29 mouse cellular contexts compared by ENCODE assay signal in the genomic region with DNA sequence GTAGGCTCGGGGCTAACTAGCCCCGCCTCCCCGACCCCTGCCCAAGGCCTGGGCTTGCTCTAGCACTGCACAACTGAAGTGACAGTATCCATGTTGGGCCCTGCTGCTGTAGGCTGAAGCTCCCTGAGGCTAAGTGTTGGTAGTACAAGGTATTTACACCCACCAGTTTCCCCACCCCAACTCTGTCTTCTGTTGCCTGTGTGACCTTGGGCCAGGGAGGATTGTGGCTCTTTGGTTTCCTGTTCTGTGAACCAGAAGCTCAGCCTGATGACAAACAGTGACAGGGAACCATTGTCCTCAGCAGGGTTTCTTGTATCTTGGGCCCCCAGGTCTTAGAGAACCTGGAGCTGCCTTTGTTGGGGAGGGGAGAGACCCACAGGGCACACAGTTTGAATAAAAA. TPM values are rescaled to one million over a fixed set of nuclear protein-coding genes. Genes with fewer than 3 reads are reported as not detected.
A peak's percentile ranks its signal among the peaks of the same experiment; 100 is the strongest.
DNase-seq lines count a peak whose midpoint lies in the region; ATAC-seq lines count a peak whose summit lies in the region.
"Had no signal": no experiment of that assay in that cellular context is flagged by ENCODE, and none has a peak within 500 bp of the region (broad histone marks: within the 10 kb centered on the region; RNA-seq: fewer than 3 reads in every experiment).

No protein-coding gene starts in this region.

- peak; percentile 31 for ATAC-seq in CD4-positive, CD25-positive, alpha-beta regulatory T cell, adult 4 months
- peak; percentile 44 to 55 for ATAC-seq in hematopoietic stem cell, adult 5-6 weeks (replicated peaks in 1 of 2; ENCODE audit: insufficient read depth in 1 of 2, low FRiP score in 2 of 2, low TSS enrichment in 1 of 2, low read depth in 1 of 2, poor library complexity in 2 of 2, severe bottlenecking in 2 of 2)
- no peak for ATAC-seq in midbrain, embryonic 11.5 days (ENCODE audit: low FRiP score)
- no peak for ATAC-seq in midbrain, embryonic 16.5 days
- ATAC-seq: forebrain, embryonic 16.5 days; lung, postnatal 0 days had no signal

- H3K27ac ChIP-seq in midbrain, embryonic 11.5 days (ENCODE audit: low read depth, low read length): no peak overlapping the region
- no peak overlapping the region for H3K27ac ChIP-seq in midbrain, embryonic 16.5 days (ENCODE audit: low read length)
- H3K27ac ChIP-seq: forebrain, embryonic 10.5 days; kidney, postnatal 0 days; macrophage; midbrain, embryonic 12.5 days had no signal

- no peaks in the 10 kb centered on the region for H3K27me3 ChIP-seq in midbrain, embryonic 11.5 days (ENCODE audit: control insufficient read depth, insufficient read depth, low read length)
- no peaks in the 10 kb centered on the region for H3K27me3 ChIP-seq in midbrain, embryonic 16.5 days (ENCODE audit: control insufficient read depth, insufficient read depth, low read depth, low read length)

- no peak overlapping the region for H3K4me3 ChIP-seq in midbrain, embryonic 11.5 days (ENCODE audit: low read depth, low read length)
- H3K4me3 ChIP-seq in midbrain, embryonic 16.5 days (ENCODE audit: low read depth, low read length): no peak overlapping the region
- H3K4me3 ChIP-seq: forebrain, embryonic 10.5 days; heart, embryonic 12.5 days; midbrain, embryonic 12.5 days had no signal

- 72% methylated on average over 3 of the region's 3 CpGs for WGBS in midbrain, embryonic 11.5 days
- WGBS in midbrain, embryonic 16.5 days: 76% methylated on average over 3 of the region's 3 CpGs

- no peaks in the 10 kb centered on the region for H3K4me1 ChIP-seq in midbrain, embryonic 11.5 days (ENCODE audit: control insufficient read depth, insufficient read depth, low read length)
- peaks cover 2% of the 10 kb centered on the region; the same call in 1 of the 2 replicates for H3K4me1 ChIP-seq in midbrain, embryonic 16.5 days (ENCODE audit: control insufficient read depth, insufficient read depth, low read length)
- H3K4me1 ChIP-seq: midbrain, embryonic 12.5 days had no signal

- H3K36me3 ChIP-seq in midbrain, embryonic 11.5 days (ENCODE audit: control insufficient read depth, insufficient read depth, low read length): no peaks in the 10 kb centered on the region
- H3K36me3 ChIP-seq in midbrain, embryonic 16.5 days (ENCODE audit: control insufficient read depth, insufficient read depth, low read length): no peaks in the 10 kb centered on the region
- H3K36me3 ChIP-seq: forebrain, embryonic 10.5 days; heart, embryonic 12.5 days; midbrain, embryonic 12.5 days had no signal

- H3K9me3 ChIP-seq in midbrain, embryonic 11.5 days (ENCODE audit: control insufficient read depth, low read length): no peaks in the 10 kb centered on the region
- H3K9me3 ChIP-seq in midbrain, embryonic 16.5 days (replicated peaks; ENCODE audit: control insufficient read depth, low read length, poor library complexity, severe bottlenecking): no peaks in the 10 kb centered on the region
- H3K9me3 ChIP-seq: forebrain, embryonic 10.5 days; heart, embryonic 12.5 days; midbrain, embryonic 12.5 days had no signal

- DNase-seq in ES-CJ7 (ENCODE audit: low read depth, low spot score): peak; percentile 32
- DNase-seq in natural killer cell, adult 2 months (ENCODE audit: low spot score in 2 of 2): peak; percentile 48 to 66
- DNase-seq in midbrain, embryonic 11.5 days (ENCODE audit: low spot score, missing footprints): no peak
- no peak for DNase-seq in ovary, adult 18-20 months (ENCODE audit: low spot score)
- DNase-seq: adrenal gland, postnatal 36 days; cerebellum, adult 11 months; cerebellum, adult 9-11 months; gastrocnemius, postnatal 14 days; heart, adult 18-20 months; heart, postnatal 10 days; kidney, adult 18-20 months; right cerebral cortex, postnatal 14 days; spleen, adult 18-20 months; thymus, postnatal 14 days had no signal

- no peak overlapping the region for H3K4me2 ChIP-seq in midbrain, embryonic 11.5 days
- no peak overlapping the region for H3K4me2 ChIP-seq in midbrain, embryonic 16.5 days (ENCODE audit: low read length)
- H3K4me2 ChIP-seq: heart, embryonic 12.5 days; midbrain, embryonic 12.5 days had no signal

- H3K9ac ChIP-seq in midbrain, embryonic 11.5 days (ENCODE audit: low read length): no peak overlapping the region
- no peak overlapping the region for H3K9ac ChIP-seq in midbrain, embryonic 16.5 days (ENCODE audit: low read depth, low read length)
- H3K9ac ChIP-seq: heart, embryonic 12.5 days; midbrain, embryonic 12.5 days had no signal

RNA-seq across cellular contexts. Expression of a gene that starts 47.9 kb away (rescaled TPM):
- polyA plus RNA-seq in CD4-positive, CD25-positive, alpha-beta regulatory T cell, adult 4 months (2017; shearing (Covaris generic)): 1 to 10 TPM in 1 of 2 experiments, under 1 TPM in 1; 0.81 to 1.7 TPM
- total RNA-seq in hematopoietic stem cell, adult 5-6 weeks (2017): 1.9 and 5.0 TPM in 2 replicates
- polyA plus RNA-seq in midbrain, embryonic 11.5 days (2014; fragmentation: Nextera tagmentation; extraction: Ambion mirVana): 6.4 and 7.0 TPM in 2 replicates
- polyA plus RNA-seq in midbrain, embryonic 16.5 days (2015; fragmentation: Nextera tagmentation; extraction: Ambion mirVana): 10.3 and 11.1 TPM in 2 replicates
- total RNA-seq: MEL had no signal

RNA-seq across cellular contexts. Expression of a gene that starts 48.3 kb away (rescaled TPM):
- 1 to 10 TPM; 2.4 to 4.2 TPM for polyA plus RNA-seq in CD4-positive, CD25-positive, alpha-beta regulatory T cell, adult 4 months (2017; shearing (Covaris generic))
- total RNA-seq in hematopoietic stem cell, adult 5-6 weeks (2017): 0.13 TPM in 1 of 2 replicates, not detected in the other
- polyA plus RNA-seq in midbrain, embryonic 11.5 days (2014; fragmentation: Nextera tagmentation; extraction: Ambion mirVana): 0.04 TPM in 2 replicates
- 2.3 and 3.0 TPM in 2 replicates for polyA plus RNA-seq in midbrain, embryonic 16.5 days (2015; fragmentation: Nextera tagmentation; extraction: Ambion mirVana)
- total RNA-seq: gastrocnemius, postnatal 14 days; heart, postnatal 10 days; liver, adult 2 months; MEL had no signal
- polyA plus RNA-seq: embryonic facial prominence, embryonic 11.5 days; forebrain, embryonic 10.5 days; heart, embryonic 12.5 days; kidney, postnatal 0 days; limb, embryonic 11.5 days; liver, embryonic 16.5 days; lung, postnatal 0 days; macrophage had no signal

Comparison
In these comparisons a context has a peak if more than half of its experiments do, and no peak if none do; other contexts are left out.
1. ATAC-seq: peak in CD4-positive, CD25-positive, alpha-beta regulatory T cell, adult 4 months (single experiment) and hematopoietic stem cell, adult 5-6 weeks (2 of 2); none in midbrain, embryonic 11.5 days (single experiment) and midbrain, embryonic 16.5 days (single experiment).
2. DNase-seq: peak in ES-CJ7 (single experiment) and natural killer cell, adult 2 months (2 of 2); none in midbrain, embryonic 11.5 days (single experiment) and ovary, adult 18-20 months (single experiment).